8 mouse cellular contexts compared by ENCODE assay signal in genomic region chr1:157411711-157412380, GRCm38 (mm10). TPM values are rescaled to one million over a fixed set of nuclear protein-coding genes. Genes with fewer than 3 reads are reported as not detected.
A peak's percentile ranks its signal among the peaks of the same experiment; 100 is the strongest.
DNase-seq lines count a peak whose midpoint lies in the region; ATAC-seq and TF ChIP-seq lines count a peak whose summit lies in the region.

No protein-coding gene starts in this region.

- TF ChIP-seq CTCF in CH12.LX (conservative IDR thresholded peaks at IDR 0.05 in 1 of 2, IDR thresholded peaks at IDR 0.05 in 1 of 2; ENCODE audit: low read depth in 2 of 2, low read length in 2 of 2), result no peak
- TF ChIP-seq CTCF in bone marrow, adult 2 months (IDR thresholded peaks at IDR 0.05; ENCODE audit: control insufficient read depth, insufficient read depth, low read length), result no peak

- H3K4me3 ChIP-seq in CH12.LX (replicated peaks in 1 of 3; ENCODE audit: low read depth in 2 of 3, low read length in 2 of 3, poor library complexity in 1 of 3), result peak overlapping the region; percentile 72 to 92 (median 76)
- peak overlapping the region; percentile 67 for H3K4me3 ChIP-seq in bone marrow, adult 2 months (replicated peaks; ENCODE audit: control insufficient read depth, low read depth, low read length)
- H3K4me3 ChIP-seq in heart, embryonic 13.5 days, result peak overlapping the region; percentile 91
- peak overlapping the region; percentile 74 for H3K4me3 ChIP-seq in liver, embryonic 16.5 days (ENCODE audit: low read depth, low read length)
- H3K4me3 ChIP-seq in neural tube, embryonic 13.5 days, result peak overlapping the region; percentile 93

- TF ChIP-seq RAD21 in CH12.LX (IDR thresholded peaks at IDR 0.05; ENCODE audit: low read depth, low read length), result no peak

- 0 out of 2 replicates have a peak, but pooled peaks have one; percentile 43 for ATAC-seq in erythroblast, adult 5-6 weeks (replicated peaks; ENCODE audit: low FRiP score, poor library complexity, severe bottlenecking)
- ATAC-seq in heart, embryonic 13.5 days (ENCODE audit: extremely low read depth, insufficient number of reproducible peaks, low FRiP score, low TSS enrichment), result peak; percentile 82
- ATAC-seq in liver, embryonic 16.5 days (ENCODE audit: low read depth), result peak; percentile 74
- ATAC-seq in neural tube, embryonic 13.5 days (ENCODE audit: low read depth), result peak; percentile 93

- H3K36me3 ChIP-seq in CH12.LX (replicated peaks in 1 of 2; ENCODE audit: control insufficient read depth in 1 of 2, insufficient read depth in 1 of 2, low read length in 1 of 2), result peaks cover 0 to 13% of the 10 kb centered on the region in 2 experiments
- H3K36me3 ChIP-seq in heart, embryonic 13.5 days, result no peaks in the 10 kb centered on the region
- H3K36me3 ChIP-seq in liver, embryonic 16.5 days (ENCODE audit: control insufficient read depth, insufficient read depth), result no peaks in the 10 kb centered on the region
- H3K36me3 ChIP-seq in neural tube, embryonic 13.5 days, result no peaks in the 10 kb centered on the region

- in situ Hi-C loops in CH12.LX (cut with MboI; ENCODE audit: low pct_ligation_motif_present, low pct_unique_long_range_greater_than_20kb, low sequenced_read_pairs), result no loop called here

- H3K27ac ChIP-seq in CH12.LX (ENCODE audit: insufficient read depth, low read depth), result no peak overlapping the region
- peak overlapping the region; percentile 55; the same call in 1 of the 2 replicates for H3K27ac ChIP-seq in bone marrow, adult 2 months (ENCODE audit: control insufficient read depth, insufficient read depth, low read depth, low read length, poor library complexity)
- H3K27ac ChIP-seq in heart, embryonic 13.5 days (replicated peaks), result peak overlapping the region; percentile 95
- H3K27ac ChIP-seq in liver, embryonic 16.5 days (ENCODE audit: low read length), result no peak overlapping the region; the same call in 1 of the 2 replicates
- peak overlapping the region; percentile 95 for H3K27ac ChIP-seq in neural tube, embryonic 13.5 days (replicated peaks)

- TF ChIP-seq EP300 in CH12.LX (IDR thresholded peaks at IDR 0.05; ENCODE audit: low read length), result no peak

- H3K79me2 ChIP-seq in CH12.LX (replicated peaks; ENCODE audit: control insufficient read depth, extremely low read depth, insufficient read depth, poor library complexity, severe bottlenecking), result no peaks in the 10 kb centered on the region

- peak overlapping the region; percentile 52; the same call in 1 of the 2 replicates for H3K9ac ChIP-seq in CH12.LX (ENCODE audit: insufficient read depth, low read depth)
- H3K9ac ChIP-seq in heart, embryonic 13.5 days, result peak overlapping the region; percentile 92
- peak overlapping the region; percentile 69 for H3K9ac ChIP-seq in liver, embryonic 16.5 days (ENCODE audit: low read depth, low read length)
- peak overlapping the region; percentile 85 for H3K9ac ChIP-seq in neural tube, embryonic 13.5 days

- H3K27me3 ChIP-seq in CH12.LX (replicated peaks), result peaks cover 10% of the 10 kb centered on the region
- H3K27me3 ChIP-seq in heart, embryonic 13.5 days (replicated peaks), result no peaks in the 10 kb centered on the region
- H3K27me3 ChIP-seq in liver, embryonic 16.5 days (ENCODE audit: control insufficient read depth, insufficient read depth, low read depth, low read length), result peaks cover 7% of the 10 kb centered on the region
- no peaks in the 10 kb centered on the region for H3K27me3 ChIP-seq in neural tube, embryonic 13.5 days

- TF ChIP-seq POLR2A in CH12.LX (IDR thresholded peaks at IDR 0.05; ENCODE audit: low read depth, low read length), result no peak
- TF ChIP-seq POLR2A in bone marrow, adult 2 months (IDR thresholded peaks at IDR 0.05; ENCODE audit: borderline replicate concordance, control insufficient read depth, low read depth, low read length), result no peak

- no peak for DNase-seq in CH12.LX (ENCODE audit: extremely low read depth)
- DNase-seq in kidney, postnatal 14 days, result peak; percentile 79
- DNase-seq in testis, postnatal 10 days (ENCODE audit: low spot score), result peak; percentile 80

- no peaks in the 10 kb centered on the region for H3K9me3 ChIP-seq in CH12.LX (replicated peaks; ENCODE audit: low read length)
- no peaks in the 10 kb centered on the region for H3K9me3 ChIP-seq in heart, embryonic 13.5 days
- H3K9me3 ChIP-seq in liver, embryonic 16.5 days (replicated peaks; ENCODE audit: control insufficient read depth, low read length), result no peaks in the 10 kb centered on the region
- H3K9me3 ChIP-seq in neural tube, embryonic 13.5 days, result no peaks in the 10 kb centered on the region

- WGBS in bone marrow, adult 2 months, result under 1% methylated on average over 67 of the region's 85 CpGs
- under 1% methylated on average over 58 of the region's 85 CpGs for WGBS in heart, embryonic 13.5 days
- under 1% methylated on average over 83 of the region's 85 CpGs for WGBS in liver, embryonic 16.5 days (ENCODE audit: insufficient replicate concordance)
- WGBS in neural tube, embryonic 13.5 days, result under 1% methylated on average over 64 of the region's 85 CpGs

- dilution Hi-C loops in CH12.LX (cut with MboI; ENCODE audit: extremely low pct_ligation_motif_present, extremely low pct_unique_long_range_greater_than_20kb, low sequenced_read_pairs), result no loop called here

- H3K4me2 ChIP-seq in CH12.LX (ENCODE audit: insufficient read depth, low read depth, poor library complexity, severe bottlenecking), result peak overlapping the region; percentile 77
- H3K4me2 ChIP-seq in heart, embryonic 13.5 days, result peak overlapping the region; percentile 80
- H3K4me2 ChIP-seq in liver, embryonic 16.5 days (ENCODE audit: low read depth, low read length), result peak overlapping the region; percentile 93
- peak overlapping the region; percentile 78 for H3K4me2 ChIP-seq in neural tube, embryonic 13.5 days

- peaks cover 0 to 37% of the 10 kb centered on the region in 2 experiments; a peak in 2 of 4 replicates for H3K4me1 ChIP-seq in CH12.LX (ENCODE audit: control insufficient read depth in 1 of 2, insufficient read depth in 2 of 2)
- H3K4me1 ChIP-seq in bone marrow, adult 2 months (ENCODE audit: control insufficient read depth, insufficient read depth, low read length), result no peaks in the 10 kb centered on the region; the same call in none of the 2 replicates
- peaks cover 56% of the 10 kb centered on the region for H3K4me1 ChIP-seq in heart, embryonic 13.5 days
- no peaks in the 10 kb centered on the region; the same call in 1 of the 2 replicates for H3K4me1 ChIP-seq in liver, embryonic 16.5 days (ENCODE audit: control insufficient read depth, low read depth, low read length)
- peaks cover 28% of the 10 kb centered on the region for H3K4me1 ChIP-seq in neural tube, embryonic 13.5 days (replicated peaks)

TF ChIP-seq in CH12.LX, 34 proteins besides CTCF, POLR2A, EP300 and RAD21:
- no peak for TF ChIP-seq MYC (IDR thresholded peaks at IDR 0.05; ENCODE audit: low read depth, low read length)
- no peak for TF ChIP-seq JUND (conservative IDR thresholded peaks at IDR 0.05; ENCODE audit: low read depth, low read length)
- TF ChIP-seq SMC3 (IDR thresholded peaks at IDR 0.05; ENCODE audit: low read depth, low read length), result no peak
- TF ChIP-seq MAZ (IDR thresholded peaks at IDR 0.05; ENCODE audit: low read depth, low read length), result no peak
- no peak for TF ChIP-seq GABPA (IDR thresholded peaks at IDR 0.05; ENCODE audit: insufficient replicate concordance, low read depth, low read length)
- no peak for TF ChIP-seq JUN (IDR thresholded peaks at IDR 0.05; ENCODE audit: insufficient read depth, low read depth, low read length)
- TF ChIP-seq MEF2A (IDR thresholded peaks at IDR 0.05; ENCODE audit: borderline replicate concordance, low read depth, low read length), result no peak
- no peak for TF ChIP-seq MAFK (IDR thresholded peaks at IDR 0.05; ENCODE audit: insufficient replicate concordance, low read length)
- no peak for TF ChIP-seq PAX5 (IDR thresholded peaks at IDR 0.05; ENCODE audit: low read length)
- TF ChIP-seq ZMIZ1 (IDR thresholded peaks at IDR 0.05; ENCODE audit: low read depth, low read length), result no peak
- TF ChIP-seq USF1 (IDR thresholded peaks at IDR 0.05; ENCODE audit: low read depth, low read length), result no peak

RNA-seq across cellular contexts. Expression of gene Rasal2, which starts 0.5 kb away (rescaled TPM):
- 1.4 and 1.7 TPM in 2 replicates for total RNA-seq in CH12.LX (2012; rRNA removed)
- 1.5 and 1.6 TPM in 2 replicates for total RNA-seq in CH12.LX (2014; rRNA removed)
- 2.0 and 2.6 TPM in 2 replicates for polyA plus RNA-seq in CH12.LX (2012; ENCODE audit: insufficient read length, low read depth)
- 0.29 and 0.57 TPM in 2 replicates for polyA plus RNA-seq in bone marrow, adult 2 months (2011; ENCODE audit: insufficient read depth, insufficient read length, low replicate concordance, missing spikeins)
- under 0.01 and 0.63 TPM in 2 replicates for total RNA-seq in erythroblast, adult 5-6 weeks (2015; ENCODE audit: low replicate concordance)
- total RNA-seq in erythroblast, adult 5-6 weeks (2017; ENCODE audit: low replicate concordance), result 0.14 and 0.85 TPM in 2 replicates
- 15.1 and 18.4 TPM in 2 replicates for polyA plus RNA-seq in heart, embryonic 13.5 days (2015; fragmentation: Nextera tagmentation; extraction: Ambion mirVana)
- polyA plus RNA-seq in liver, embryonic 16.5 days (2015; fragmentation: Nextera tagmentation; extraction: Ambion mirVana), result 0.83 and 1.4 TPM in 2 replicates
- 43.1 and 43.3 TPM in 2 replicates for polyA plus RNA-seq in neural tube, embryonic 13.5 days (2015; fragmentation: Nextera tagmentation; extraction: Ambion mirVana)

RNA-seq across cellular contexts. Expression of gene Cryzl2, which starts 46.5 kb away (rescaled TPM):
- total RNA-seq in CH12.LX (2012; rRNA removed) (24.6 and 41.0 TPM in 2 replicates), CH12.LX (2014; rRNA removed) (23.6 and 25.0 TPM in 2 replicates)
- 22.5 and 28.3 TPM in 2 replicates for polyA plus RNA-seq in CH12.LX (2012; ENCODE audit: insufficient read length, low read depth)
- polyA plus RNA-seq in bone marrow, adult 2 months (2011; ENCODE audit: insufficient read depth, insufficient read length, low replicate concordance, missing spikeins), result 6.3 and 9.1 TPM in 2 replicates
- 2.1 and 7.7 TPM in 2 replicates for total RNA-seq in erythroblast, adult 5-6 weeks (2015; ENCODE audit: low replicate concordance)
- 0.98 and 3.6 TPM in 2 replicates for total RNA-seq in erythroblast, adult 5-6 weeks (2017; ENCODE audit: low replicate concordance)
- polyA plus RNA-seq in heart, embryonic 13.5 days (2015; fragmentation: Nextera tagmentation; extraction: Ambion mirVana), result 27.0 and 29.5 TPM in 2 replicates
- polyA plus RNA-seq in liver, embryonic 16.5 days (2015; fragmentation: Nextera tagmentation; extraction: Ambion mirVana), result 8.5 and 10.3 TPM in 2 replicates
- 7.3 and 7.6 TPM in 2 replicates for polyA plus RNA-seq in neural tube, embryonic 13.5 days (2015; fragmentation: Nextera tagmentation; extraction: Ambion mirVana)

Comparison
In these comparisons a context has a peak if more than half of its experiments do, and no peak if none do; other contexts are left out.
1. H3K27ac ChIP-seq: peak in bone marrow, adult 2 months (single experiment), heart, embryonic 13.5 days (single experiment) and neural tube, embryonic 13.5 days (single experiment); none in CH12.LX (single experiment) and liver, embryonic 16.5 days (single experiment).
2. ATAC-seq: peak in every context shown above with its lines; median percentile 93 in neural tube, embryonic 13.5 days; 82 in heart, embryonic 13.5 days; 74 in liver, embryonic 16.5 days; 43 in erythroblast, adult 5-6 weeks.
3. Peak in every context shown above with its lines, with median percentiles within 50 percentile points of each other: H3K4me2 ChIP-seq, H3K4me3 ChIP-seq and H3K9ac ChIP-seq.